Mouse (Mus musculus): Measurements from ENCODE around the gene Gm10842.
"Not testable (repeated sequence)": the region's sequence is repeated elsewhere in the genome, so short reads cannot be mapped to it uniquely, and the experiment has no call there.

DNA sequence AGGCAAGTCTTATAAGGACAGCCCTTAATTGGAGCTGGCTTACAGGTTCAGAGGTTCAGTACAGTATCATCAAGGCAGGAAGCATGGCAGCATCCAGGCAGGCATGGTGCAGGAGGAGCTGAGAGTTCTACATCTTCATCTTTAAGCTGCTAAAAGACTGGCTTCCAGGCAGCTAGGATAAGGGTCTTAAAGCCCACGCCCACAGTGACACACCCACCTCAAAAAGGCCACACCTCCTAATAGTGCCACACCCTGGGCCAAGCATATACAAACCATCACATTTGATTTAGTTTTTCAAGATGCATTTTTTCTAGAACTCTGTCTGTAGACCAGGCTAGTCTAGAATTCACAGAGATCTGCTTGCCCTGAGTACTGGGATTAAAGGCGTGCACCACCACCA lies 9.4 kb upstream of the Gm10842 start:
- TF ChIP-seq CTCF (IDR thresholded peaks at IDR 0.05; ENCODE audit: low read depth, low read length); GATA1 (IDR thresholded peaks at IDR 0.05; ENCODE audit: borderline replicate concordance, low read length); GATA2 (IDR thresholded peaks at IDR 0.05; ENCODE audit: borderline replicate concordance, low read depth, low read length): not testable (repeated sequence)
